Mouse (Mus musculus) brain, embryonic 14.5 days (tissue): ENCODE measurements around the gene Rbbp5. TPM values are rescaled to one million over a fixed set of nuclear protein-coding genes. Genes with fewer than 3 reads are reported as not detected.

Experiments used
- DNase-seq: peaks from one replicate; pipeline ENCODE4 v3.0.0-alpha.2; 2011; ENCODE audit warnings: low read depth
- CTCF ChIP-seq: fragments of 200-500 bp; IDR thresholded peaks from 2 replicates; pipeline ENCODE4 v1.5.1; 2012; ENCODE audit warnings: inconsistent platforms, mild to moderate bottlenecking, moderate library complexity, borderline replicate concordance; ENCODE audit not compliant: insufficient read depth, insufficient read length; ENCODE audit errors: extremely low read depth
- POLR2A ChIP-seq: fragments of 200-500 bp; IDR thresholded peaks from 2 replicates; pipeline ENCODE4 v1.6.1; 2012; ENCODE audit warnings: mild to moderate bottlenecking, inconsistent platforms, borderline replicate concordance; ENCODE audit not compliant: poor library complexity, insufficient read depth, insufficient read length, severe bottlenecking; ENCODE audit errors: extremely low read depth
- polyA plus RNA-seq: library from polyadenylated mRNA; depleted of rRNA; stranded (reverse); fragments of >200 nt; gene quantifications from 2 replicates; pipeline ENCODE4 v1.2.3, GENCODE M21; 2012

Rbbp5 gene
- polyA plus RNA-seq, 1 experiment = 51.7 TPM

- TF ChIP-seq CTCF (no peak), POLR2A (no peak)
- DNase-seq = no peak
These were observed 28.9 kb downstream of the Rbbp5 start, which contains the start of gene Tmem81 for GRCm38 (mm10) chr1:132506058-132506457. TSS of gene Tmem81 (plus strand) at chr1:132506230.

DNA sequence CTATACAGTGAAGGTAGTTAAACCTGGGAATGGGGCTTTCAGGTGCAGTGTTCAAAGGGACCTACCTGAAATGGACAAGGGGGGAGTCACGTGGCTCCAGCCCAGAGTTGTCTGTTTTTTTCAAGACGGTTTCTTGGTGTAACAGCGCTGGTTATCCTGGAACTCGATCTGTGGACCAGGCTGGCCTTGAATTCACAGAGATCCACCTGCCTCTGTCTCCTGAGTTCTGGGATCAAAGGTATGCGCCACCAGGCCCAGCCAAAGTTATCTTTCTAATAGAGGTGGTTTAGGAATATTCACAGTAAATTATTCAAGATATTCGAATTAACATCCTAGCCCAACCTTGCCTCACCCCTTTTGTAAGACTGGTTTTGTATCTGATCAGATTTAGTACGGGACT, 29.5 kb downstream of the Rbbp5 start:
- no peak for DNase-seq
- no peak for TF ChIP-seq CTCF

- TF ChIP-seq CTCF (no peak), POLR2A (no peak)
These were observed 32.6 kb downstream of the Rbbp5 start for GRCm38 (mm10) chr1:132509771-132510170.

GRCm38 (mm10) chr1:132511521-132511920, 34.4 kb downstream of the Rbbp5 start:
- peak; percentile 57 for DNase-seq
- no peak for TF ChIP-seq CTCF
- no peak for TF ChIP-seq POLR2A

More at GRCm38 (mm10) chr1:132509771-132510170, 32.6 kb downstream of the Rbbp5 start:
- no peak for DNase-seq

DNA sequence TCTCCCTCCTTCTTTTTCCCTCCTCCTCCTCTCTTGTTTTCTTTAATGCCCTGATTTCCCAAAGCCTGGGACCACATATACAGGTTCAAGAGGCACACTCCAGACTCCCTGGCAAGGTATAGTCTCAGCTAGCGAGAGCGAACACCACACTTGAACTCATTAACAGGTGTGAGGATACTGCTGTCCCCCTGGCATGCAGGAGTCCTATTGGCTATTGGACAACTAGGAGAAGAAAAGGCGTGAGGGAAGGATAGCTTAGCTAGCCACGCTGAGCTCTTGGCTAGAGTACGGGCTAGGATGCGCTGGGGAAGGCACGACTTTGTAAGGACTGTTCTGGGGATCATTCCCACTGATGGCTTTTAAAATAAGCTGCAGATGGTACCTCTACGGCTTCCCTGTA, 34.9 kb downstream of the Rbbp5 start:
- DNase-seq = no peak
- TF ChIP-seq POLR2A (no peak), CTCF (no peak)

- TF ChIP-seq CTCF (no peak), POLR2A (no peak)
- no peak for DNase-seq
These were observed 38.2 kb downstream of the Rbbp5 start for GRCm38 (mm10) chr1:132515339-132515738.

DNA sequence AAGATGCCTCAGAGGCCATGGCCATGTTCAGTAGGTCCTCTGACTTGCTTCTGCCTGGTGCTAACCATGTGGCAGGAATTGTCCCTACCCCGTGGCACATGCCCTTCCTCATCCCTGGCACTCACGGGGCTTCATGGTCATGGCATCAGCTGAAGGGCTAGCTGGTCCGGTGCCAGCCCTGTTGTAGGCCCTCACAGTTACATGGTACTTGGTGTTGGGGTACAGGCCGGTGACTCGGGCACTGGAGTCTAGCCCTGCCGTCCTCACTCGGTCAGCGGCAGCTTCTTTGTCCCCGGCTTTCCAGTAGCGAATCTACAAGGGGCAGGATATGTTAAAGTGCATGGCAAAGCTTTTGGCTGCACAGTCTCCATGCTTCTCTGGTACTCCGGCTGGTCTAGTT, 39.6 kb downstream of the Rbbp5 start:
- TF ChIP-seq POLR2A (no peak), CTCF (no peak)
- DNase-seq = no peak

- TF ChIP-seq CTCF (no peak), POLR2A (no peak)
- DNase-seq = no peak
These were observed 41.5 kb downstream of the Rbbp5 start for GRCm38 (mm10) chr1:132518621-132519020.

DNA sequence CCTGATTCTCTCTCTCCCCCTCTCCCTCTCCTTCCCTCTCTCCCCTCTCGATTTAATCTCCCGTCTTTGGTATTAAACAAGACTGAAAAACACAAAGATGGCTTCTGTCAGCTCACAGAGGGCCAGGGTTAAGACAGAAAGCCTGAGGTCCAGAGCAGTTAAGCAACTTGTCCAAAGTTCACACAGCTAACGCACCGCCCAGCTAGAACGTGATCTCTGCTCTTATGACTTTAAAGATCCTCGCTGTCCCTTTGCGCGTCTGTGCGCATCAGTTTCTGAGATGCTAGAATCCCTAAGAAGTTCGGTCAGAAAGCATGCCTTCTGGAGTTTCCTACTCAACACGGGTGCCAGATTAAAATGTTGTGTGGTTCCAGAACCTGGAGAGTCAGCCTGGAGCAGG, 42.6 kb downstream of the Rbbp5 start:
- DNase-seq = no peak
- TF ChIP-seq CTCF (no peak), POLR2A (no peak)

DNA sequence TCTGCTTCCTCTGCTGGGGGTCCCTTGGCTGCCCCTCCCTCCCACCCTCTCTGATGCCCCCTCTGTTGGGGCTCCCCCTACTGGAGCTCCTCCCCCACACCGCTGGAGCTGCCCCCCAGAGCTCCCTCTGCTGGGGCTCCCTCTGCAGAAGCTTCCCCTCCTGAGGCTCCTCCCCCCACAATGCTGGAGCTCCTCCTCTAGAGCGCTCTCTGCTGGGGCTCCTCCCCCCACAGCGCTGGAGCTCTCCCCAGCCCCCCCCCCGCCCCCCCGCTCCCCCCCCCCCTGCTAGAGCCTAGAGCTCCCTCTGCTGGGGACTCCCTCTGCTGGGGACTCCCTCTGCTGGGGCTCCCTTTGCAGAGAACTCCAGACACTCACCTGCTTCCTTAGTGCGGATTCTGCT, 43.6 kb downstream of the Rbbp5 start:
- TF ChIP-seq CTCF = peak; percentile 15; the same call in 1 of the 2 replicates
- no peak for TF ChIP-seq POLR2A
- peak; percentile 69 for DNase-seq

DNA sequence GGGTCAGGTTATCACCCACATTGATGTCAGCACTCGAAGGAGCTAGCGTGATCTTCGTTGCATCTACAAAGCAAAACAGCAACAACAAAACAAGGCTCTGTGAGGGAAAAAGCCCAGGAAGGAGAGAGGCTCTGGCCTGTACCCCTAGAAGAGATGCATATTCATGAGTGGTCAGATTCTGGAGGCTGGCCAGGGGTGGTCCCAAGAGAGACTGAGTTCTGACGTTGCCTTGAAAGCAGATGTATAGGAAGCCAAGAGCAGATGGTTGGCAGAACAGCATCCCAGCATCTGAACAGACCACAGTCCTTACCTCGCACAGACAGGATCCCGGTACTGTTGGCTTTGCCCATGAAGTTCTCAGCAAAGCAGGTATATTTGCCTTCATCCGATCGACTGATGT, 45.9 kb downstream of the Rbbp5 start:
- no peak for TF ChIP-seq CTCF
- TF ChIP-seq POLR2A = no peak
- peak; percentile 67 for DNase-seq

DNA sequence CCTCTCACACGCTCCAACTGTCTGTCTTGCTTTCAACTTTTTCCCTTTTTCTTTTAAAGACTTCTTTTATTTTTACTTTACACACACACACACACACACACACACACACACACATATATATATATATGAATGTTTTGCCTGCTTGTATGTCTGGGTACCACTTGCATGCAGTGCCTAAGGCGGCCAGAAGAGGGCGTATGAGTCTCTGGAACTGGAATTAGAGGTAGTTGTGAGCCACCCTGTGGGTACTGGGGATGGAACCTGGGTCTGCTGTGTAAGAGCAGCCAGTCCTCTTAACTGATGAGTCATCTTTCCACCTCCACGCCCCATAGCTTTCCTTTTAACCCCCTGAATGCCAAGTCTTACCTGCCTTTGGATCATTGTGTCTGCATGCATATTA, 46.8 kb downstream of the Rbbp5 start:
- DNase-seq = no peak
- peak; percentile 59; the same call in 1 of the 2 replicates for TF ChIP-seq CTCF
- TF ChIP-seq POLR2A = no peak
